Mouse (Mus musculus) large intestine, adult 2 months (tissue): ENCODE results near the gene Styxl1. TPM values are rescaled to one million over a fixed set of nuclear protein-coding genes. Genes with fewer than 3 reads are reported as not detected.

ENCODE experiments used
- DNase-seq: peaks from one replicate; pipeline ENCODE4 v3.0.0-alpha.2; 2012; ENCODE audit warnings: low read depth, low spot score
- WGBS: fragments of 180-500 bp; shearing (Covaris S2); methylation state at CpG from one replicate; pipeline ENCODE4 v1.1.7; 2018; 5-methylcytosine and 5-hydroxymethylcytosine counted together
- polyA plus RNA-seq: library from polyadenylated mRNA; depleted of rRNA; stranded (reverse); fragments of >200 nt; gene quantifications from 2 replicates; pipeline ENCODE4 v1.2.3, GENCODE M21; 2012; rRNA removed

Styxl1 gene
- polyA plus RNA-seq, 1 experiment, result 0.16 TPM

DNA sequence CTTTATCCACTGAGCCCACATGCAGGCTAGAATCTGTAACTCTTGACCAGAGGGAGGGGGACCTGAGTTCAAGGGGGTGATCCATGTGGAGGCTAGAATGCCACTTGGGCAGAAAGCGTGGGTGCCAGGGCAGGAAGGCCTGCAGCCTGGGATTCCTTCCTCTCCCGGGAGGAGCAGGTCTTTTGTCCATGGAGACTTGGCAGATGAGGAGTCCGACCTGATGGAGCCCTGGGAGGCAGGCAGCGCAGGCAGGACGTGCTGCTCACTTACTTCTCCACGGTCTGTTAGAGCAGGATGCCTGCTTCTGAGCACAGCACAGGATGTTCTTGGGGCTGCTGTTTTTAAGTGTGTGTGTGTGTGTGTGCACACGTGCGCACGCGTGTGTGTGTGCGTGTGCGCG lies 71.1 kb downstream of the Styxl1 start:
- DNase-seq, result no peak
- 95% methylated on average over 13 of the region's 13 CpGs for WGBS

DNA sequence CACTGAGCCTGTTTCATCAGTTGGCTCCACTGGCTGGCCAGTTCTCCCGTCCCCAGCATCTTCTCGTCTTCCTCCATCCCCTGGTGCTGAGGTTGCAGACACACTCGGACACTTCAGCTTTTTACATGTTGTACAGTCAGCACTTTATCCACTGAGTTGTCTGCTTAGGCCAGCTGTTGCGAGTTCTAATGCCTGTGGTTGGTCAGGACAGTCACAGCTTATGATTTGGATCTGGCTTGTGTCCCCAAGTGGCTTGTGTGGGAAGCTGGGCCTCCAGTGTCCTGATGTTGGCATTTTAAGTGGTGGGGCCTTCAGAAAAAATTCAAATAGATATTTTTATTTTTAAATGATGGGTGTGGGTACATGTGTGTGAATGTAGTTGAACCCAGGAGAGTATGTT lies 72.8 kb downstream of the Styxl1 start:
- WGBS, result 91% methylated on average over 4 of the region's 4 CpGs
- DNase-seq, result no peak

DNA sequence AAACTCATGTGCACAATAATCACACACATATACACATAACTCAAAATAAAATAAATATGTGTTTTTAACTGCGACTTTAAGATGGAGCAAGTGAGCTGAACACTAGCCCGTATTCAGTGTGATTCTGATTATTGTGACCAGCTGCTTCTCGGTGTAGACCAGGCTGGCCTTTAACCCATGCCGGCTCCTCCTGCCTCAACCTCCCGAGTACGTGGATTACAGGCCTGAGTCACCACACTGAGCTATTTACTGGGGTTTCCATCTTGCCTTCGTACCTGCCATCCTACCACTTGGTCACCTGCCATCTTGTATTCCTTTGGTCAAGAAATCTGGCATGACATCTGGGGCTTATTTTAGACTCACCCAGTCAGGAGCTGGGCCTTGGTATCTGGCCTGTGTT lies 74.8 kb downstream of the Styxl1 start:
- 91% methylated on average over 7 of the region's 7 CpGs for WGBS
- DNase-seq, result no peak

DNA sequence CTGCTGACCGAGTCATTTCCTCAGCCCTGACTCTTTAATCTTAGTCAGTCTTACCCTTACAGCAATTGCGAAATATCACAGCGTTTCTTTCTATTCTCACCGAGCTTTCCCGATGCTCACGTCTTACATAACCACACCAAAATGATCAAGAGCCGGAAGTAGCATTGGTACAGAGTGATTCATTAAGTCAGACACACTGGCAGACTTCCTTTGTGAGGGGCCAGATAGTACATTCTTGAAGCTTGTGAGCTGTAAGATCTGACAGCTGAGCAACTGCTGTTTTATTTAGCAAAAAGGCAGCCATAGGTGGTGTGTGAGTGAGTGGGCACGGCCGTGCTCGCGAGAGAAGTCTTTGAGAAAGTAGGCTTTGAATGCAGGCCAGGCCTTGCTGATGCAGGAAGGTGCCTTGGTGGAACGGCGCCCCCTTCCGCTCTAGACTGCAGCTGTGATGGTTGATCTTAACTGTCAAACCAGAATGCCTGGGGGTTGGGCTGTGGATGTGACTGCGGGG lies 75.4 kb downstream of the Styxl1 start:
- DNase-seq, result no peak
- 63% methylated on average over 15 of the region's 15 CpGs for WGBS

GRCm38 (mm10) chr5:135702190-135702589 lies 76.0 kb downstream of the Styxl1 start:
- no peak for DNase-seq
- WGBS, result 83% methylated on average over 6 of the region's 6 CpGs

GRCm38 (mm10) chr5:135701601-135702000 lies 76.6 kb downstream of the Styxl1 start:
- no peak for DNase-seq
- WGBS, result 96% methylated on average over 4 of the region's 4 CpGs

GRCm38 (mm10) chr5:135697711-135698111 lies 80.5 kb downstream of the Styxl1 start:
- WGBS, result 60% methylated on average over 5 of the region's 5 CpGs
- DNase-seq, result no peak

Other genes starting within 250 kb of the Styxl1 start
- gene Hip1, start 233.3 kb downstream of the Styxl1 start, polyA plus RNA-seq, result 4.1 and 7.6 TPM in 2 replicates
- gene Ccl26, start 214.8 kb downstream of the Styxl1 start, polyA plus RNA-seq, result not detected in 2 replicates
- 0.30 and 2.4 TPM in 2 replicates for gene Ccl24, start 205.3 kb downstream of the Styxl1 start, polyA plus RNA-seq
- gene Rhbdd2, start 145.8 kb downstream of the Styxl1 start, polyA plus RNA-seq, result 15.9 and 17.3 TPM in 2 replicates
- gene Por, start 108.4 kb downstream of the Styxl1 start, polyA plus RNA-seq, result 54.2 and 111 TPM in 2 replicates
- gene Tmem120a, start 33.9 kb downstream of the Styxl1 start, polyA plus RNA-seq, result 118 and 186 TPM in 2 replicates
- gene Mdh2, start 95 bp upstream of the Styxl1 start, polyA plus RNA-seq, result 922 and 1,860 TPM in 2 replicates
- gene Srrm3, start 28.5 kb upstream of the Styxl1 start, polyA plus RNA-seq, result 0.15 and 0.17 TPM in 2 replicates
- gene Hspb1, start 109.5 kb upstream of the Styxl1 start, polyA plus RNA-seq, result 119 and 133 TPM in 2 replicates
- gene Ywhag, start 156.2 kb upstream of the Styxl1 start, polyA plus RNA-seq, result 41.6 and 44.1 TPM in 2 replicates
- 4.6 and 4.9 TPM in 2 replicates for gene Ssc4d, start 196.1 kb upstream of the Styxl1 start, polyA plus RNA-seq
- gene Zp3, start 201.7 kb upstream of the Styxl1 start, polyA plus RNA-seq, result not detected in 2 replicates
- gene Dtx2, start 216.4 kb upstream of the Styxl1 start, polyA plus RNA-seq, result 10.1 and 13.6 TPM in 2 replicates